Mouse (Mus musculus) erythroblast, embryonic 14.5 days (primary cell): ENCODE data around the gene Map4k2.

ENCODE experiments used
- GATA1 ChIP-seq: IDR thresholded peaks from 2 replicates; pipeline ENCODE4 v1.6.1; 2012; ENCODE audit warnings: low read length, inconsistent platforms, mixed read lengths
- TAL1 ChIP-seq: IDR thresholded peaks from 3 replicates; pipeline ENCODE4 v1.6.1; 2012; ENCODE audit warnings: low read length, inconsistent platforms, mixed read lengths

DNA sequence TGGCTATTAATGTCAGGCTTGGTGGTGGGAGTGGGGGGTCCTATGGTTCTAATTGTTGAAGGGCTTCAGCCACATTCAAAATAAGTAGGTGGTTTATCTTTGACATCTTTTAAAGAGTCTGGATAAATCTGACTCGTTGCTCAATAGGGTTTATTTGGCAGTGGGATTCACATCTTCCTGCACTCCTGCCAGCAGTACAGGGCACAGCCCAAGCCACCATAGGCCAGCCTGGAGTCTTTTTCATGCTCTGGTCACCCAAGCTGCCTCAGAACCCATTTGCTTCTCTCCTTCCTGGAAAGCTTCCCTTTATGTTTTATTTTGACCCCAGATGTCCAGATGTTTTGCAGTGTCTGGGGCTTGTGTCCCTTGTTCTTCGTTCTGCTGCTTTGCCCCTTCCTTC is 35.7 kb downstream of the Map4k2 start:
- TF ChIP-seq TAL1 (no peak), GATA1 (no peak)
